Mouse (Mus musculus) ES-Bruce4 (cell line): ENCODE measurements around the gene Lyst. TPM values are rescaled to one million over a fixed set of nuclear protein-coding genes. Genes with fewer than 3 reads are reported as not detected.
"Not testable (repeated sequence)": the region's sequence is repeated elsewhere in the genome, so short reads cannot be mapped to it uniquely, and the experiment has no call there.

ENCODE experiments used
- H3K27ac ChIP-seq: 2 replicates; pipeline ENCODE4 v1.5.1; 2012; ENCODE audit warnings: low read length, inconsistent platforms; ENCODE audit not compliant: insufficient read depth
- H3K27me3 ChIP-seq: 2 replicates; pipeline ENCODE4 v1.6.1; 2012; ENCODE audit warnings: mild to moderate bottlenecking, low read length, inconsistent platforms; ENCODE audit not compliant: control insufficient read depth, poor library complexity, insufficient read depth, severe bottlenecking
- H3K36me3 ChIP-seq: 2 replicates; pipeline ENCODE4 v1.6.1; 2012; ENCODE audit warnings: inconsistent platforms, mild to moderate bottlenecking, low read length, moderate library complexity; ENCODE audit not compliant: control insufficient read depth, poor library complexity, insufficient read depth, severe bottlenecking
- H3K4me1 ChIP-seq: one replicate; pipeline ENCODE4 v1.8.1; 2011; ENCODE audit warnings: low read length; ENCODE audit not compliant: control insufficient read depth, insufficient read depth
- H3K4me3 ChIP-seq: 2 replicates; pipeline ENCODE4 v1.5.1; 2011; ENCODE audit warnings: low read depth, mild to moderate bottlenecking, low read length
- H3K9ac ChIP-seq: 2 replicates; pipeline ENCODE4 v1.6.1; 2012; ENCODE audit warnings: low read depth, mild to moderate bottlenecking, inconsistent platforms; ENCODE audit not compliant: poor library complexity, severe bottlenecking
- H3K9me3 ChIP-seq: replicated peaks from 2 replicates; pipeline ENCODE4 v1.6.1; 2012; ENCODE audit warnings: mild to moderate bottlenecking, low read length, inconsistent platforms; ENCODE audit not compliant: control insufficient read depth, poor library complexity, insufficient read depth, severe bottlenecking
- CTCF ChIP-seq: IDR thresholded peaks from one replicate; pipeline ENCODE4 v1.8.1; 2011; ENCODE audit warnings: low read depth, low read length
- EP300 ChIP-seq: IDR thresholded peaks from 2 replicates; pipeline ENCODE4 v1.6.1; 2011; ENCODE audit warnings: low read depth, low read length; ENCODE audit not compliant: insufficient read depth
- POLR2A ChIP-seq: IDR thresholded peaks from one replicate; pipeline ENCODE4 v1.8.1; 2011; ENCODE audit warnings: low read length; ENCODE audit not compliant: insufficient read depth
- polyA plus RNA-seq: library from polyadenylated mRNA; stranded (reverse); fragments of >200 nt; gene quantifications from 2 replicates; pipeline ENCODE4 v1.2.4, GENCODE M21; 2011; ENCODE audit warnings: low read depth; ENCODE audit not compliant: missing spikeins, insufficient read depth, insufficient read length

The Lyst gene
- polyA plus RNA-seq, result 8.2 and 9.8 TPM in 2 replicates

DNA sequence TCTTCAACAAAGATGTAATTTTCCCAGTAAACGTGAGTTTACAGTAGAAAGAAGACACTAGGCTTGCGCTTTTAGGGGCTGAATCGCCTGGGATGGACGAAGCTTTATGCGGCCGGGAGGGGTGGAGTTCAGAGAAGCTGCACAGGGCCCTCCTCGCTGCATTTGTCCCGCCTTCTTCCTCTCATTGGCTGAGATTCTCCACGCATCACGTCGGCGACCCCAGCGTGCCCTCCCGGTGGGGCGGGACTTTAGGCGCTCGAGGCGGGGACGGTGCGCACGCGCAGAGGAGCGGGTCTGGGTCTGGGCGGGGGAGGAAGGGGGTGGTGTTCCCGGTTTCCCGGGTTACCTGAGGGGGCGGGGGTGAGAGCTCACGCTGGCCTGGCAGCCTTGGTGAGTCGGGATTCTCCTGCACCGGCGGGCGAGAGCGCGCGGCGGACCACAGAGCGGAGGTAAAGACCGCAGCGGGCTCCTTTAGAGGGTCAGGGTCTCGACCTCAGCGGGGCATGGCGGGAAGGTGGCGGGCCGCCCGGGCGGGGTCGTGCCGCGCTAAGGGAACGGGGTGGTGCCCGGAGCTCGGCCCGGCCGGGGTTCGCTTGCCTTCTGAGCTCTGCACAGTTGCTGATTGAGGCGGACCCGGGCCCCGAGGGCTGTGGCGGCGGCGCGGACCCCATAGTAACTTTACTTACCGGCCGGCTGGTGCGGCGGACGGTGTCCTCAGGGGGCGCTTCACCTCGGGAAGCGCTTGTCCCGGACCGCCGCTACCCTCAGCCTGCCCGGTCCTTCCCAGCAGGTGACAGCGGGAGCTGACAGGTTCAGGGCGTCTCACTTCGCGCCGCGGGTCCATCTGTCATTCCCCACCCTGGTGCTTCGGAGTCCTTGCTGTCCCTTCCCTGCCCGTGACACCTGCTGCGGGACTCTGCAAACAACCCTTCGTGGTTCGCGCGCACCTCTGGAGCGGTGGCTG lies at the start of gene Lyst:
Gene Lyst, plus strand, starts transcription at position 350 of the 964 bp plus-strand sequence.
- H3K27me3 ChIP-seq, result no peaks in the 10 kb centered on the region
- no peaks in the 10 kb centered on the region for H3K9me3 ChIP-seq
- H3K4me1 ChIP-seq, result no peaks in the 10 kb centered on the region
- H3K27ac ChIP-seq, result no peak within 1 kb of the TSS
- no peak for TF ChIP-seq EP300
- no peak for TF ChIP-seq POLR2A
- H3K36me3 ChIP-seq, result no peaks in the 10 kb centered on the region
- H3K9ac ChIP-seq, result peak within 1 kb of the TSS; percentile 55
- peak within 1 kb of the TSS; percentile 70 for H3K4me3 ChIP-seq

DNA sequence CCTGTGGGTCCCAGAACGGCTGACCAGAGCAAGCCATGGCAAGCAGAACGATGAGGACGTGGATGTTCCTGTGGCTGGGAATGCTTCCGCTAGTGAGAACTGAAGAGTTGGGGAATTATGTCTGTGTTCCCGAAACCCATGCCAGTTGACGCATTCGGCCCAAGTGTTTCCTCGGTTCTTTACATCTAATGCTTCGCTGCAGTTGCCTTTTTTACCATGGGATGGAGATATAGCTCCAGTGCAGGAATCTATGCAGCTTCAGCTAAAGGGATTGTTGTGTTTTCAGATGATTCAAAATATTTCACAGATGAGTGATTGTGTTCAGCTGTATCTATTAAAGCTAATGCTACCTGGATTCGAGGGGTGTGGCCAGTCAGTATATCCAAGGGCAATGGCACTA lies 47.1 kb upstream of the Lyst start:
- H3K27ac ChIP-seq, H3K36me3 ChIP-seq, H3K4me3 ChIP-seq, H3K9me3 ChIP-seq, H3K9ac ChIP-seq, H3K4me1 ChIP-seq, H3K27me3 ChIP-seq: not testable (repeated sequence)

DNA sequence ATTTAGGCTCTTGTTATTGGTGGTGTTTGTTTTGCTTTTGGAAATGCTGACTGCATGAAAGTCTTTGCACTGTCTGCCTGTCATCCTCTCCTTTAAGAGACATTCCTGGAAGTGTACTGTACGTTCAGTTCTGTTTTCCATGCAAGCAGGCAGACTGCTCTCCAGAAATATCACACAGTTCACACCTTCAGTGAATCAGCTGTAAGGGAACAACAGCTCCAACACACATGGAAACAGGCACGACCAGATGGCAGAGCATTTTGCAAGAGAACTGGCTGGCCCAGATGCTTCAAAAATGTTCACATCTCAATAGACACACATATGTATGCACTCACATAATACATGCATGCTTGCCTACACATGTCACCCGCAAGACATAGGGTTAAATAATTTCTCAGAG lies 43.4 kb upstream of the Lyst start:
- Histone ChIP-seq H3K4me1 (no peaks in the 10 kb centered on the region), H3K9me3 (peaks cover 7% of the 10 kb centered on the region; the same call in 1 of the 2 replicates), H3K36me3 (no peaks in the 10 kb centered on the region), H3K9ac (no peak overlapping the region), H3K27ac (no peak overlapping the region), H3K4me3 (no peak overlapping the region), H3K27me3 (no peaks in the 10 kb centered on the region)
- TF ChIP-seq CTCF (no peak), EP300 (no peak), POLR2A (no peak)

DNA sequence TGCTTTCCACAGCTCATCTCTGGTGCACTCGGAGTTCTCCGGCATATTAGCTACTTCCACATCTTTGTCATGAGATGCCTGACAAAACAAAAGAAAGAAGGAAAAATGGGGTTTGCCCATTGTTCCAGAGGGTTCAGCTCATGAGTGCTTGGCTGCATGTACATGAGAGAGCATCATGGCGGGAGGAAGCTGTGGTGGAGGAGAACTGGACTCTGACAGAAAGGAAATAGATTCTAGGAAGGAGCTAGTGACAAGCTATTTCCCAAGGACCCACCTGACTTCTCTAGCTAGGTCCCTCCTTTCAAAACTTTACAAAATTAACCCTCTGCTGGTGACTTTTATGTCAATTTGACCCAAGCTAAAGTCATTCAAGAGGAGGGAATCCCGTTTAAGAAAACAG lies 42.3 kb upstream of the Lyst start:
- Histone ChIP-seq H3K4me3 (no peak overlapping the region), H3K27me3 (no peaks in the 10 kb centered on the region), H3K27ac (no peak overlapping the region), H3K9me3 (peaks cover 7% of the 10 kb centered on the region; the same call in 1 of the 2 replicates), H3K9ac (no peak overlapping the region), H3K36me3 (no peaks in the 10 kb centered on the region), H3K4me1 (no peaks in the 10 kb centered on the region)
- no peak for TF ChIP-seq EP300
- no peak for TF ChIP-seq POLR2A
- TF ChIP-seq CTCF, result no peak

DNA sequence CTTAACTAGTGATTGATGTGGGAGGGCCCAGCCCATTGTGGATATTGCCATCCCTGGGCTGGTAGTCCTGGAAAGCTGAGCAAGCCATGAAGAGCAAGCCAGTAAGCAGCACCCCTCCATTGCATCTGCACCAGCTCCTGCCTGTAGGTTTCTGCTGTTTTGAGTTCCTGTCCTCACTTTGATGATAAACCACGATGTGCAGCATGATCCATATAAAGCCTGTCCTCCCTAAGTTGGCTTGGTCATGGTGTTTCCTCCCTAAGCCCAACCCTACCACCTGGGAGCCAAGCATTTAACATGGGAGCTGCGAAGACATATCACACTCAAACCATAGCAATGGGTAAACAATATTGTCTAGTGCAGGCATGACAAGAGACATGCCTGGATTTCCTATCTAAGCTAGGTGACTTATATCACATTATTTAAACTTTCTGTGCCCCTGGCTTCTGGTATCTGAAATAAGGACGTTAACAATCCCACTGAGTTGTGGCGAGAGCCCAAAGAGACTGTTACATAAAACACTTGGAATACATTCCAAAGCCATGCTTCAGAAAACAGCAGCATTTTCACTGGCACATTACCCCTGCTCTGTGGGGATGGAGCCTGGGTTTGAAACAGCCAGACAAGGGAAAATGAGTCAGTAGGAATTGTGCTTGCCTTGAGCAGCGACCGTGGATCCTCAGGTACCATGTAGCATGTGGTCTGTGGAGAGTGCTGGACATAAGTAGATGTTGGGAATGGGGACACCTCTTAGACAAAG lies 41.6 kb upstream of the Lyst start:
- no peak overlapping the region for H3K4me3 ChIP-seq

More for the DNA sequence above, 41.6 kb upstream of the Lyst start:
- H3K9me3 ChIP-seq, result peaks cover 3% of the 10 kb centered on the region; the same call in 1 of the 2 replicates
- no peak overlapping the region for H3K9ac ChIP-seq
- H3K36me3 ChIP-seq, result no peaks in the 10 kb centered on the region
- no peaks in the 10 kb centered on the region for H3K4me1 ChIP-seq
- no peak overlapping the region for H3K27ac ChIP-seq
- TF ChIP-seq POLR2A (no peak), EP300 (no peak), CTCF (no peak)
- H3K27me3 ChIP-seq, result no peaks in the 10 kb centered on the region
